Mouse (Mus musculus) layer of hippocampus, adult 18-20 months (tissue): ENCODE data around the gene Ctsc. TPM values are rescaled to one million over a fixed set of nuclear protein-coding genes. Genes with fewer than 3 reads are reported as not detected.
A peak's percentile ranks its signal among the peaks of the same experiment; 100 is the strongest.
"Not testable (repeated sequence)": the region's sequence is repeated elsewhere in the genome, so short reads cannot be mapped to it uniquely, and the experiment has no call there.

Experiments
- DNase-seq, 2 experiments: peaks; one replicate each; pipeline ENCODE4 v3.0.0; 2022; ENCODE audit warnings: low spot score in 2 of 2
- long read RNA-seq: library from polyadenylated mRNA; stranded (forward); transcript quantifications from one replicate; pipeline ENCODE4 v2.0.0, GENCODE M21; 2021
- total RNA-seq, 2 experiments: library from RNA; stranded (reverse); gene quantifications; 2 replicates each; pipeline ENCODE4 v1.2.3; 2021

Ctsc gene
- total RNA-seq, result 10 to 100 TPM; 14.7 to 15.3 TPM
- long read RNA-seq, transcript Ctsc-201 (7 exons, 2,493 nt), result major isoform, 12 of 16 reads
- long read RNA-seq, partial matches to known transcripts, result 0 of 16 reads
- long read RNA-seq, other reads (novel, unspliced or antisense), result 1 of 16 reads

DNA sequence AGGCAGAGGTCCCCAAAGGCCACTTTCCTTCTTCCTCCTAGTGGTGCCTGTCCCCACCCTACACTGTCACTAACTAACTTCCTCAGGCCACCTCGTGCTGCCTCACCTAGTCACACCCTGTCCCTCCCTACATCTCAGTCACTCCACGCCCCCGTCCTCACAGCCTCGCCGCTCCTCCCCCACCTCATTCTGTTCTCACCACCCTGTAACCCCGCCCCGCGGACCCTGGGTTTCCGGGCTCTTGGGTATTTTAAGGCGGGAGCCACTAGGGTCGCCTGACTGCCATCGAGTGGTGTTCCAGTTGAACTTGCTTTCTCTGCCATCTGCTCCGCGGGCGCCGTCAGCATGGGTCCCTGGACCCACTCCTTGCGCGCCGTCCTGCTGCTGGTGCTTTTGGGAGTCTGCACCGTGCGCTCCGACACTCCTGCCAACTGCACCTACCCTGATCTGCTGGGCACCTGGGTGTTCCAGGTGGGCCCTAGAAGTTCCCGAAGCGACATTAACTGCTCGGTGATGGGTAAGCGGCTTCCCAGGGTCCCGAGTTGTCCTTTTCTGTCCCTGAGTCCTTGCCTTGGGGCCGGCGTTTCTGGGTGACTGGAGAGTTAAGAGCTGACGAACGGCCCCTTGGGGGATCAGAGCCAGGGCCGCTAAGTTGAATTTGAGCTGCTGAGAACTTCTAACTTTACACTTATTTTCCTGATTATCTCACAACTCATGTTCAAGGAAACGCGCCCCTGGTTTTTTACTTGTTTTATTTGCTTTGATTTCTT, at the start of gene Ctsc:
Gene Ctsc, plus strand, starts transcription at position 228 of the 770 bp plus-strand sequence.
- DNase-seq, result peak; percentile 22 to 57

DNA sequence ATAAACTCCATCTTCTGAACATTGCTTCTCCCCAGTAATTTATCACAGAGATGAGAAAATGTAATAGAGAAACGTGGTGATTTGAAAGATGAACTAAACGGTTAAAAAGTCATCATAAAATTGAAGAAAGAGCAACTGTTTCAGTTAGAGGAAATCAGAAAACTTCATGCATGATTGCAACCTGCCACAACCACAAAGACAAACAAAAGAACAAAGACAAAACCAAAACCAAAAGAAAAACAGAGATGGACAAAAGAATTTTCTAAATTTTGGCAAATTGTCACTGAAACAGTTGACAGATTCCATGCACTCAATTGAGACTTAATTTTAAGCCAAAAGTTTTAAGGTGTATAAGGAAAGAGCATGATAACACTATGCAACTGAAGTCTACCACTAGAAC, 48.8 kb upstream of the Ctsc start:
- no peak for DNase-seq

DNA sequence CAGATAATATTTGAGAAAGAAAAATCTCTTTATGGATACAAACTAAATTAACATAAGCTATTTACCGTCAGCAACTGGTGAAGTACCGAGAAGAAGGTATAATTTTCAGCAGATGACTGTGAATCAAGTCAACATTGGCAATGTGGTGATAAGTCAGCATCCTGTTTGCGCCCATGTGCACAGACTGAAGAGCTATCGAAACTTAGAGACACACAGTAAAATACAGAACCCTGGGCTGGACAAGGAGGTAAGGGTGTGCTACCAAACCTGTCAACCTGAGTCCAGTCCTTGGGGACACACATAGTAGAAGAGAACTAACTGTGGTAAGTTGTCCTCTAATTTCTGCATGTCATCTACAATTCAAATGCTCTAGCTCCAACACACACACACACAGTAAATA, 47.8 kb upstream of the Ctsc start:
- no peak for DNase-seq

DNA sequence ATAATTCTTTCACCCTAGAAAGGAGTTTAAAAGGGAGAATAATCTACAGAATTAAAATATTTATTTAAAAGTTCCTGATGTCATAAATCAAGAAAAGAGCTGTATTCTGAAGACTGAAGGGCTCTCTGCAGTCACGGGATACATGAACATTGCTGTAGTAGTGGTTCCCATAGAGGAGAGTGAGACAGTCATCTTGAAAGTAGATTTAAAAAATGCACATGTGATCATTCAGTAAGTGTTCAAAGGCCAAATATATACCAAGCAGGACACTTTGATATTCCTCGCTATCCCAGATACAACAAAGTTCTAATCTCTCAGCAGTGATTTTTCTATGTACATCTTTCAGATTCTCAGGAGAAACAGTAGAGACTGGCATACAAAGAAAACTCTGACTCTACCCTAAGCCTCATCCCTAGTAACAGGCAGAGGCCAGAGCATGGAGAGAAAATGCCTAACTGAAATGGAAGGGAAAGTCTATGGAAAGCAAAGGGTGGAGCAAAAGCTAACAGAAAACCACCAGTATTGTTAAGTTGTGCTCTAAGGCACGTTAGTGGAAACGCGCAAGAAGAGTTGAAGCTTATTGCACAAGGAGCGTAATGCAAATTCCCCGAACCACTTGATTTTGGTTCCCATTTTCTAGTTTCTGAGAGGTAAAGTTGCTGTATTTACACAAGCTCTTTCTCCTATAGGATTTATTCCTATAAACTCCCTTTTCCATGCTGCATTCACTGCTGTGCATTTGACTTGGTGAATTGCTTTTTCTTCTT, 46.9 kb upstream of the Ctsc start:
- no peak for DNase-seq

DNA sequence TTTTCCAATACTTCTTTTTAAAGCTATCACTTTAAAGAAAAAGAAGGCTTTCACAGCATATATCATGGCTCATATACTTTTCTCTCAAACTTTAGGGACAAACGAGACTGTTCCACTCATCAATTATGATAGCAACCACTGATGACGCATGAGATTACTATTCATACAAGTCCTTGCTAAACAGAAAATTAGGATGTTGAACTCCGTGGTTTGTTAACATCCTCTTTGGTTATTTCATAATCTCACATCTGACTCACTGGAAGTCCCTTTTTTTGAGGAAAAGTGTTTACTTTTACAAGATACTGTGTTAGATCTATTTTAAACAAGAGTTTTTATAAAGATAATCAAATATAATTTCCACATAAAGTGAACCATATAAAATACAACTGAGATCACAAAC, 34.8 kb upstream of the Ctsc start:
- DNase-seq, result no peak

DNA sequence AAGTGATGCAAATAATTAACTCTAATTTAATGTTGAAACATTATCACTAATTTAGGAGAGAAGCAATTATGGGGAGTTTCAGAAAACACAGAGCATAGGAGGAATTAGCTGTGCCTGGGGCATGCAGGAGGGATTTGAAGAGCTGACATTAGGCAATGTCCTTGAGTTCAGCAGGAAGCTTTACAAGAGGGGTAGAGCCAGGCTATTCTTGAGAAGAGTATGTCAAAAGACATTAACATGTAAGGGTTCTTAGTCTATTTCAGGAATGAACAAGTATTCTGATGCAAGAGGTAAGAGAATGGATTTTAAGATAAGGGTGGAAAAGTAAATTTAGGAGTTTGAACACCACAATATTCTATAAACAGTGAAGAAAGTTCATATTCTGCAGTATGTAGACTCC, 33.4 kb upstream of the Ctsc start:
- no peak for DNase-seq

DNA sequence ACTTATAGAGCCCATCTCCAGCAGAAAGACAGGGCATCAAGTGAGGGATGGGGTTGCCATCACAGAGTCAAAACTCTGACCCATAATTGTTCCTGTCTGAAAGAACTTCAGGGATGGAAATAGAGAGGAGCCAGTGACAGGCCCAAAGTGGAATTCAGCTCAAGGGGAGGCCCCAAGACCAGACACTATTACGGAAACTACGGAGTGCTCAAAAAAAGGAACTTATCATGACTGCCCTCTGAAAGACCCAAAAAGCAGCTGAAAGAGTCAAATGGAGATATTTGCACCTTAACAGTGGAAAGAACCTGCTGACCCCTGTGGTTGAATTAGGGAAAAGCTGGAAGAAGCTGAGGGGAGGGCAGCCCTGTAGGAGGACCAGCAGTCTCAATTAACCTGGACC, 27.5 kb upstream of the Ctsc start:
- not testable (repeated sequence) for DNase-seq

DNA sequence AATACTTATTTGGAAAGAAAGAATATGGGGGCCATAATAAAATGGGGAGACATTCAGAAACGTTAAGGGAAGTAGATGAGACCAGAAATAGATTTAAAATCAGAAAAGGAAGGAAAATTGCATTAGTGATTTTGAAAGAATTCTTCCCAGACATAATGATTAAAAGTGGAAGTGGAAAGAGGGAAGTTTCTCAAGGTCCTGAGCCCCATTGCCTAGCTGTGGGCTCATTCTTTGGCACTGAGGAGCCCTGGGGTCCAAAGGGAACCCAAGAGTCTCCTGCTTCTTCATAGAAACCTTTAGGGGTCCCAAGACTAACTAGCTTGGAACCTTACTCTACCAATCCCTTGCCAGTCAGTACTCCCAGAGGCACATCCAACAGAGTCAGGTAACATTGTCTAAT, 26.4 kb upstream of the Ctsc start:
- no peak for DNase-seq

DNA sequence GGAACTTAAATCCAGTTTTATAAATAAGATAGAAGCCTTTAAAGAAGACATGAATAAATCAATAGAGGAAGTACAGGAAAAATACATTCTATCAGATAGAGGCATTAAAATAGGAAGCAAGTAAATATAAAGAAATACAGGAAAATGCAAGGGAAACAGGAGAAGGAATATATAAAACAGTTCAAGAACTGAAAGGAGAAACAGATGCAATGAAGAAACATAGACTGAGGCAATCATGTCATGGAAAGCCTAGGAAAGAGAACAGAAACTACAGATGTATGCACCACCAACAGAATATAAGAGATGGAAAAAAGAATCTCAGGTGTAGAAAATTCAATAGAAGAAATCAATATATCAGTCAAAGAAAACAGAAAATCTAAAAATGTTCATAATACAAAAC, 25.8 kb upstream of the Ctsc start:
- no peak for DNase-seq

DNA sequence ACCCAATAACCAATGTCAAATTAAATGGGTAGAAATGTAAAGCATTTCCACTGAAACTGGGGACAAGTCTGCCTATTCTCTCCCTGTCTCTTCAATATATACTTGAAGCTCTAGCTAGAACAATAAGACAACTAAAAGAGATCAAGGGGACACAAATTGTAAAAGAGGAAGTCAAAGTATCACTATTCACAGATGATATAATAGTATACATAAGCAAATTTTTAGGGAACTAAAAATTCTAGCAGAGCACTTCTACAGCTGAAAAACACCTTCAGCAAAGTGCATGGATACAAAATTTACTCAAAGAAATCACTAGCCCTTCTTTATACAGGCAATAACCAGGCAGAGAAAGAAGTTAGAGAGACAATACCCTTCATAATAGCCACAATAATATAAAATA, 23.0 kb upstream of the Ctsc start:
- DNase-seq, result no peak

DNA sequence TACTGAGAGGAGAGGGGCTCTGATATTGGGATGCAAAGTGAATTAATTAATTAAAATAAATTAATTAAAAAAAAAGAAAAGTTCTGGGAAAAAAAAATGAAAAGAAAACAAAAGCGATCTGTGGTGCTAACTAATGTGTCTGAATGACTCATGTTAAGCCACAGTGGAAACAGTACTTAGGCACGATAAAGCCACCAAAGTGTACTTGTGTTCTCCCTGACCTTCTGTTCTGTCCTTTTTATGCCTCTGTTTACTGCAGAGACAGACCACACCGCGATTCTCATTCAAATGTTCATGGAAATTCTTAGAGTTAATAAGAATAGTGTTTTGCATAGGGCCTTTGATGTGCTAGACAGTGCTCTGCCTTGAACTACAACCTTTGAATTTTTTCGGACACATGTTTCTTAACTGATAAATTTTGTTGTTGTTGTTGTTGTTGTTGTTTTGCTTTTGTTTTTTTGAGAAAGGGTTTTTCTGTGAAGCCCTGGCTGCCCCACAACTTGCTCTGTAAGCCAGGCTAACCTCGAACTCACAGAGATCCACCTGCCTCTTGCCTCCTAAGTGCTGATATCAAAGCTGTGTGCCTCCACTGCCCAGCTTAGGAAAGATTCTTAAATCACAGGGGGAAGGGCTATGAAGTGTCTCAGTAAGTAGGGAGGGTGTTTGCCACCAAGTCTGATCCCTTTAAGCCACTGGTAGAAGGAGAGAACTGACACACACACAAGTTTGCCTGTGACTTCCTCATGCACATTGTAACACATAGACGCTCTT, 18.5 kb upstream of the Ctsc start:
- DNase-seq, result no peak

DNA sequence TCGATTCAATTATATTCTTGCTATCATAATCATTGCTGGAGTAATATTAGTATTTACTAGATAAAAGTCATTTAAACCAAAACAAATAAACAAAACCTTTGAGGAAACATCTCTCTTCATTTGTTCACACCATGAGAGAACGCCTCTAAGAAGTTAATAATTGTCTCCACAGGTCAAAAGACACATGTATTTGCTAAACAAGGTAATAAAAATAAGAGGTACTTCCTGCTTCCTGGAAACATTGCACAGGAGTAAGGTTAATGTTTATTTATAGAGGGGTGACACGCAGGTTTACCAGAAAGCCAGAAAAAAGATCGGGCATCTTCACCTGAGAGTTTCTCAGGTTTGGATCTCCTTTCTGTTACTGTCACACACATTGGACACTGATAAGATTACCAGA, 16.1 kb upstream of the Ctsc start:
- DNase-seq, result no peak

DNA sequence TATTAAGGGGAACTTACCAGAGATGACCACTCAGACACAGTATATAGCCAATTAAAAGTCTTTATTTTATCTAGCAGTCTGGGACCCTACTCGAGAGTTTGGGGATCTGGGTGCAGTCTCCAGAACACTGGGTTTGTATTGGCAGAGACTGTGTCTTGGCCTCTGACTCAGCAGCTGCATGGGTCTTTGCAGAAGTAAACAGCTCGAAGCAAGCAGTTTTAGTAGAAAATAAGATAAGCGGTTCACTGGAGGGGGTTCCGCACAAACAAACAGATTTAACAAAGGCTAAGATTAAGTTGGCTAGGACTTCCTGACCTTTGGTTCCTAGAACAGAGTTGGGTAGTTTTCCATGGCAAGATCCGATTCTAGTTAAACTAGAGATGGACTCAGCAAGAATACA, 13.0 kb upstream of the Ctsc start:
- no peak for DNase-seq

DNA sequence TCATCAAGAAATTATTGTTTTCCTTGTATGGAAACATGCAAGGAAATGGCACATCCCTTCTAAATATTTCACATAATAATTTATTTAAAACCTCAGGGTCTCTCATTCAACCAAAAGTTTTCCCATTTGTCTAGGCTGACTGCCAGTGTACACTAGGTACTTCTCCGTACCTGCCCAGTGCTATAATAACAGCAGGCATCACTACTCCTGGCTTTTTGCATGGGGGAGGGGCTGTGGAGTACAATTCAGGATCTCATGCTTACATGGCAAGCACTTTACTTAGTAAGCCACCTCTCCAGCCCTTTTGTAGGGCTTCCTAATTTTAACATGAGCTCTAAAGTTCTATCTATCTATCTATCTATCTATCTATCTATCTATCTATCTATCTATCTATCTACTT, 8.0 kb upstream of the Ctsc start:
- DNase-seq, result no peak

DNA sequence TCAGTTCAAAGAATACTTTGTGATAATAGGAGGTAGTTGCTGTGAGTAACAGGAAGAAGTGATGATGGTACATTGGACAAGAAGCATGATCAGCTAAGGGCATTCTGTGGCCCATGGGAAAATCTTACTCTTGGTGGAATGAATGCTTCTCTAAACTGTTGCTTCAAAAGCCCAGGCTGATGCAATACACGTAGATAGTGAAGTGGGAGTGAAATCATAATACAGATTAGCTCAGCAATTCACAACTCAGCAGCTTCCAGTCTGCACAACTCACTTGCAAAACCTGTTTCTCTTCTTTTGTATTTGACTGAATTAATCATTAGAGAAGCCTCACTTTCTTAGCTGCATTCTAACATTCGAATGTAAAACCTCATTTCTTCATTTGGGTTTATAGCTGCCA, 6.4 kb upstream of the Ctsc start:
- no peak for DNase-seq

DNA sequence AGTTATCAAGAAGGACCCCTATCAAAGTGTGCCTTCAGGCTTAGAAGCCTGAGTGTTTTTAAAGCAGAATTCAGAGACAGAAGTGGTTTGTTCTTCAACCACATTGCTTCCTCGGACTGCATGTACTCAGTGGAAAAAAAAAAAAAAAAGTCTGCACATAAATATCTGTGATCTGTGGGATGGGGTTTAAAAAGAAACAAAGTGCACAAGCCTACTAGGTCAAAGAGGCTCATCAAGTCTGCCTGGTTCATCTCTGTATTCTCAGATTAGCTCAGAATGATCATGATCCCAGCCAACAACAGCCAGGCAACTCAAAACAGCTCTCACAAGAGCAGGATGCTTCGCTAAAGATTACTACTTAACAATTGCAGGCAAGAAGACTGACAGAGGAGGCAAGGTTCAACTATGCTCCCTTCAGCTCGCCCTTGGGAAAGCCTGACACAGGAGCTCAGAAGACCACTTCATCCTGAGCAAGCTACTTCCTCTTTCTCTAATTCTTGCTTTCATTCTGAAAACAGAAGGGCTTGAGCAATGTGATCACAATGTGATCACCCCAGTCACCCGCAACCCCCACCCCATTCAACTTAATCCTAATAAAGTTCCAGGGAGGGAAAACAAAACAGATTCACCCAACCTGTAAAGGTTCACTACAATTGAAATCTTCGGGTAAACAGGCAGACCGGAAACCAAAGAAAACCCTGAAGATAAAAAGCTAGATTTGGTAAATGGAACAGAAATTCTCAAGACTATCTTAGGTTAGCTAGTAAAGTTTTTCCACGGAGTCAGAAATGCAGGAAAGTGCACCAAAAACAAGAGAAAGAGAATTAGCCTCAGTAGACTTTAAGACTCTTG, 745 bp upstream of the Ctsc start:
- DNase-seq, result no peak

DNA sequence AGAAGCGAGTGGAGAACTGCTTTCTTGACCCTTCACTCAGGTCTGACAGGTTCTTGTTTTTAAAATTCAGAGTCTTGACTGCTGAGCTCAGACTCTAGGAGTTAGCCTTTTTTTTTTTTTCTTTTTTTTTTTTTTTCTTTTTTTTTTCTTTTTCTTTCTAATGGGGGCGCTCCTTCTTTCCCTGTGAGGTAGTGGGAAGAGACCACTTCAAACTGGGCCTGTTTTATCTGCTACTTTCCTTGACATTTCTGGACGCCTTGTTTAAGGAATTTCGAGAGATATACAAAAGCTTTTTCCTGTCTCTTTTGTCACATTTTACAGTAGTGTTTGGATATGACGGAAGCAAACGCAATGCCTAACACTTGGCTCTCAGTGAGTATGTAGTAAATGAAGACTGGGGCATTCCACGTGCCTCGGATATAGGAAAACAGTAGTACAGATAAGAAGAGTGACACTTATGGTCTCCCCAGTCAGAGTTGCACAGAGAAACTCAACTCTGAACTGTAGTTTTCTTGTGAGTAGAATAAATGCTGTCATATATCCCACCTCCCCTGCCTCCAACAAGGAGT, 827 bp downstream of the Ctsc start:
- DNase-seq, result no peak

DNA sequence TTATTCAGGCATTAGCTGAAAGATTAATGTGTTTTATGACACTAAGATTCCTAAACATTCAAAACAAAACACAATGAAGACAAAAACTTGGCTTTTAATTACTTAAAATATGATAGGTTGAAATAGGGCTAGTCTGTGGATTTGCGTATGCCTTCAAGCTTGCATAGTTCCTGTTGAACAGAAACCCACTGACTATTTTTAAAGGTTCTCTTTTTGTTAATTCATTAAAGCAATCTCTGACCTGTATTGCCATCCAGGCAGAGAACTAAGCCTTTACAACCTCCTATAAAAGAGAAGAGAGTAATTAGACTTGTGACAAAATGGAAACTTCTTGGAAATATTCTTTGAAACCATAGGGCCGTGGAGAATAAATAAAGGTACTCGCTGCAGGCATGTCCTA, 7.4 kb downstream of the Ctsc start:
- DNase-seq, result no peak

DNA sequence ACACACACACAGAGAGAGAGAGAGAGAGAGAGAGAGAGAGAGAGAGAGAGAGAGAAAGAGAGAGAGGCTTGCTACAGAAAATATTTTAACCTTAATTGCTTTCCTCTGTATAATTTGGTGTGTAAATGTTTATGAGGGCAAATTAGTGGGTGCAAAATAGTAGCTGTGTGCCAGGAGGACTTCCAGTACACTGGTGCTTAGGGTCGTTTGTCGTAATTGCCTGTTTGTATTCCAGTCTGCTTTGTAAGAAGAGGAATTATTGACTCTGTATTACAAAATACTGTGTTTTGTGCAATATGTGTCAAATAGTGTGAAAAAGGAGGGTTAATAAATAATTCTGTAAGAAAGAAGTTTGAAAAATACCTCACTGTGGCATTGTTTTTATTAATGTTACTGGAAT, 13.2 kb downstream of the Ctsc start:
- DNase-seq, result no peak

DNA sequence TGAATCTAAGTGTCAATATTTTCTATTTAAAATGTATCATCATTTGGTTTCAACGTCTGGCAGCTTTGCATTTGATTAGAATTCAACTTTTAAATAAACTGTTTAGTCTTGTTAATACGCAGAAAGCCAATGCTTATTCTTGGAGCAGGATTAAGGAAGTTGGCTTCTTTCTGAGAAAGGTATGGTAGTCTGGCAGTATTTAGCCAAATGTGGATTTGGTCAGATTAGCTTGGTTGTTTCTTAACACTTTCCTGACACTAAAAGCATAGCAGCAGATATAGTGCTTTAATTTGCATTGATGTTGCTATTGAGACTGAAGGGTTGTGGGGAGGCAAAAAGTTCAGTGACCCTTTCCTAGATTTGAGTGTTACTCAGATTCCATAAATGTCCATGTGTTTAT, 14.2 kb downstream of the Ctsc start:
- DNase-seq, result no peak

DNA sequence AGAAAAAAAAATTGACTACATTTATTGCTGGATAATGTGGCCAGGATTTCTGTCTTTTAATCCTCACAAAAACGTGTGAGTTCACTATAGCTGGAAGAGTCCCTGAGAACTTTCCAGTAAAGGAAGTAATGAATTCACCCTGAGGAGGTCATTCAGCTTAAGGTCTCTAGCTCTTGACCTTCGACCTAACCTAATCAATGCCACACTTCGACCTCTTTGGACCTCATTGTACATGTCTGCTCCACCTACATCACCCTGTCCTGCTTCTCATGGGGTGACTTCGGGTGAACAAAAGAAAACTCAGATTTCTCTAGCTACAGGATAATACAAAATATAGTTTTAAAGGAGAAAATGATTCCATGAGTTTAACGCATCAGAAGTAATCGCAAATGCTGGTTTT, 16.0 kb downstream of the Ctsc start:
- no peak for DNase-seq
